Mouse (Mus musculus) erythroblast, embryonic 14.5 days (primary cell): ENCODE data around the gene Ccr7. TPM values are rescaled to one million over a fixed set of nuclear protein-coding genes. Genes with fewer than 3 reads are reported as not detected.

Experiments
- H3K27me3 ChIP-seq: 2 replicates; pipeline ENCODE4 v1.6.1; 2012; ENCODE audit warnings: inconsistent platforms; ENCODE audit not compliant: control insufficient read depth
- H3K36me3 ChIP-seq: 2 replicates; pipeline ENCODE4 v1.6.1; 2012; ENCODE audit warnings: mild to moderate bottlenecking, inconsistent platforms; ENCODE audit not compliant: control insufficient read depth
- H3K4me1 ChIP-seq: 2 replicates; pipeline ENCODE4 v1.6.1; 2012; ENCODE audit warnings: inconsistent platforms; ENCODE audit not compliant: control insufficient read depth
- H3K4me3 ChIP-seq: replicated peaks from 2 replicates; pipeline ENCODE3; 2012; ENCODE audit warnings: moderate library complexity, mild to moderate bottlenecking, inconsistent platforms
- H3K9me3 ChIP-seq: 2 replicates; pipeline ENCODE4 v1.6.1; 2012; ENCODE audit warnings: low read length, inconsistent platforms, mixed read lengths; ENCODE audit not compliant: control insufficient read depth
- GATA1 ChIP-seq: IDR thresholded peaks from 2 replicates; pipeline ENCODE4 v1.6.1; 2012; ENCODE audit warnings: low read length, inconsistent platforms, mixed read lengths
- TAL1 ChIP-seq: IDR thresholded peaks from 3 replicates; pipeline ENCODE4 v1.6.1; 2012; ENCODE audit warnings: low read length, inconsistent platforms, mixed read lengths
- polyA plus RNA-seq: library from polyadenylated mRNA; stranded (reverse); fragments of >175 nt; gene quantifications from 2 replicates; pipeline ENCODE4 v1.2.3, GENCODE M21; 2012

Ccr7 gene
- 0.06 TPM in 1 of 2 replicates, not detected in the other for polyA plus RNA-seq

DNA sequence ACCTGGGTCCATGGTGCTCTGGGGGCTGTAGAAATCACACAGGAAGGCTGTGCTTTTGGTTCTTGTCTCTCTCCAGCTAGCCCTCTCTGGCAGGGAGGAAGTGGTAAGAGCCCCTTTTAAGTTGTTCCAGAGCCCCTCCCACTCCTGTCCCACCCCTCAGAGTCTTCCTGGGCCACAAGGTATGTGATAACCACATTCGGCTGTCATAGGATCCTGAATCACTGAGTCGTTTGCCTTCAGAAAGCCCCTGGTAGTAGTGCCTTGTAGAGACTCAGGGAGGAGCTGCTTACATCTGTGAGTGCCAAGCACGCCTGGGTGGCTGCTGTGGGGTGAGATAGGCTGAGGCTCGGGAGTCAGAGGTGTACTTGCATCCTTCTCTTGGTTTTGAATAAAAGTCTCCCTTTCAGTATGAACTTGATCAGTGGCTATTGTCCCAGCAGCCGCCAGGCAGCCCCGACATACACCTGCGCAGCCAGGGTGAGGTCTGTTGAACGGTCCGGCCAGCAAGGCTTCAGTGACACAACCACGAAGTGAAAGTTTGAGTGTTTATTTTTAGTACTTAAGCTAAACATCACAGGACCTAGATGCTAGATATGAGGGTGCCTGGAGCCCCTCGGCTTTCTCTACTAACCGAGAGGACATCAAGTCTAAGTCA is at the start of gene Ccr7:
TSS of gene Ccr7 (minus strand) at position 91 of the 655 bp plus-strand sequence.
- Histone ChIP-seq H3K9me3 (no peaks in the 10 kb centered on the region), H3K36me3 (no peaks in the 10 kb centered on the region), H3K4me3 (no peak within 1 kb of the TSS), H3K4me1 (no peaks in the 10 kb centered on the region), H3K27me3 (peaks cover 2% of the 10 kb centered on the region; the same call in 1 of the 2 replicates)
- TF ChIP-seq TAL1 (no peak), GATA1 (no peak)

DNA sequence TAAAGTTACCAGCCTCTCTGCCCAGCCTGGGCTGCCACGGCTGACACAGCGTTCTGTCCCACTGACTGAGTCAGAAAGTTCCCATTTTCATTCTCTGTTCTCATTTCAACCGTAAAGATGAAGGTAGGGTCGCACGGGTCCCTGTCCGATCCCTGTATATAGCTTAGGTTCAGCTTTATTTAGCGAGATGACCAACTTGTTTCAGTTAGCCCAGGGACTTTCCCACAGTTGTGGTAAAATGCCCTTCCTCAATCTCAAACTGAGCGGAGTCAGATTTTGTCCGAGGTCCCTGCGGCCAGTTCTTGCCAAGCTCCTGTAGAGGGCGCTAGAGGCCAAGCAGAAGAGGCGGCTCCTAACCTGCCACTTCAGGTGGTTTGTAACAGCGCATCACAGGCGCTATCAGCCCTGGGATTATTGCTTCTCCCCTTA is 34.3 kb upstream of the Ccr7 start:
- TF ChIP-seq GATA1 (no peak), TAL1 (no peak)
- Histone ChIP-seq H3K4me1 (no peaks in the 10 kb centered on the region), H3K27me3 (0 out of 2 replicates have a peak, but pooled peaks cover 2% of the 10 kb centered on the region), H3K9me3 (peaks cover 4% of the 10 kb centered on the region; the same call in 1 of the 2 replicates), H3K4me3 (no peak overlapping the region), H3K36me3 (no peaks in the 10 kb centered on the region)

DNA sequence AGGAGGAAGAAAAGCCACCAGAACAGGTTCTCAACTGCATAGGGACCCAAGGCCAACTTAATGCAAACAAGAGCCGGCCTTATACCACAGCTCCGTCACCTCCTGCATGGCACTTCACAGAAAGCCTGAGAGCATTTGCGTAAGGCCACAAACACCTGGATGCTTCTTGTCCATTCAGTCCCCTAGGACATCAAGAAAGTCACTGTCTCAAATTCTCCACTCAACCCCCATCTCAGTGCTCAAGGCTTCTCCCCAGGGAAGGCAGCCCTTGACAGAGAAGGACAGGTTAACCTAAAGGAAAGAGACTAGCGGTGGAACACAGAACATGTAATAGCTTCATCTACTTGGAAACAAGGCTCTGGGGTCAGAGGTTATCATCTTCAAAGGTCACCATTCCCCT is 32.5 kb upstream of the Ccr7 start:
- 0 out of 2 replicates have a peak, but pooled peaks cover 2% of the 10 kb centered on the region for H3K27me3 ChIP-seq

DNA sequence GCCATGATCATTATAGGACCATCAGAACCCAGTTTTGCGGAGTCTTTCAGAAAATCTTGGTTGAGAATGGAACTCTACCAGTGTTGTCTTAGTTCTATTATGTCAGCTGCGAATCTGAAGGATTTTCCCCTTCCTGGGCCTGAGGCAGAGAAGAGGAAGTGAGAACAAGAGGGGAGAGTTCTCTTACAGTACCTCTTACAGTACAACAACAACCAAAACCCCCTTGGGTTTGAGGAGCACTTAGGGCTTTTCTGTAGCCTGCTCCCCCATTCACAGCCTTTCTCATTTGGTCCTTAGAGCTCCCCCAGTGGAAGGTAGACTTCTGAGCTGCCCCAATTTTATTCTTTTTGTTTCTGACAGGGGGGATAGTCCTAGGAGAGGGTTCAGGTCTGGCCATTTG is 32.0 kb upstream of the Ccr7 start:
- H3K9me3 ChIP-seq, result no peaks in the 10 kb centered on the region
- TF ChIP-seq TAL1, result no peak
- no peaks in the 10 kb centered on the region for H3K36me3 ChIP-seq
- no peak overlapping the region for H3K4me3 ChIP-seq
- H3K4me1 ChIP-seq, result no peaks in the 10 kb centered on the region
- 0 out of 2 replicates have a peak, but pooled peaks cover 2% of the 10 kb centered on the region for H3K27me3 ChIP-seq

More for the DNA sequence above, 32.5 kb upstream of the Ccr7 start:
- Histone ChIP-seq H3K4me1 (no peaks in the 10 kb centered on the region), H3K36me3 (no peaks in the 10 kb centered on the region), H3K9me3 (peaks cover 1% of the 10 kb centered on the region; the same call in 1 of the 2 replicates), H3K4me3 (no peak overlapping the region)
- TF ChIP-seq GATA1 (no peak), TAL1 (no peak)

DNA sequence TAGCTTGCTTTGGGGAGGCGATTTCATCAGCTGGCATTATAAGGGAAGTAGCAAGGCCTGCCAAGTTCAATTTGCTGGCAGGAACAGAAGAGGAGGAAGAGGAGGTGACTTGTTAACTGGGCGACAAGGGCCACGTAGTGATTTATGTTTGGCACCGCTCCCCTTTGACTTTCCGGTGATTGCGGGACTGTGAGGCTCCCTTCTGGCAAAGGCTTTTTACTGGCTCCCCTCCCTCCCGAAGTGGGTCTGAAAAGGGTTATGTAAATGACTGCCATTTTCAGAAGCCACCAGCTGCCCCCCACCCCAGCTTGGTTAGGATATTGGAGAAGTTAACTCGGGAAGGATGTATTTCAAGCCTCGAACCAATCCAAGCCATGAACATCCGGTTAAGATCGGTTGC is 27.7 kb upstream of the Ccr7 start:
- Histone ChIP-seq H3K27me3 (no peaks in the 10 kb centered on the region), H3K4me3 (no peak overlapping the region)

DNA sequence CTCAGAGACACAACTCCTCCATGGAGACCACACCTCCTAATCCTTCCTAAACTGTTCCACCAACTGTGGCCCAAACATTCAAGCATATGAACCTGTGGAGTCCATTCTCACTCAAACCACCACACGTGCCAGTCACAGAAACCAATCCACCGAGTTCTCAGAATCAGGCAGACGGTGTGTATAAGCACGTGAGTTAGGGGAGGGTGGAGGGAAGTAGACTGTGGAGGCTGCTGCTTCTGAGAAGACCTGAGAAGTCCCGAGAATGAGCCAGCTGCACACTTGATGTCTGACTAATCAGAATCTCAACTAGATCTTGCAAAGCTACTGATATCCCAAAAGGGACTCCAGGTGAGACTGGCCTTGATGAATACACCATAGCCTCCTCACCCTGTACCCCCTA is 25.2 kb upstream of the Ccr7 start:
- Histone ChIP-seq H3K9me3 (0 out of 2 replicates have a peak, but pooled peaks cover 3% of the 10 kb centered on the region), H3K4me3 (no peak overlapping the region), H3K4me1 (no peaks in the 10 kb centered on the region), H3K36me3 (no peaks in the 10 kb centered on the region), H3K27me3 (no peaks in the 10 kb centered on the region)
- no peak for TF ChIP-seq GATA1
- TF ChIP-seq TAL1, result no peak

More for the DNA sequence above, 27.7 kb upstream of the Ccr7 start:
- Histone ChIP-seq H3K9me3 (0 out of 2 replicates have a peak, but pooled peaks cover 3% of the 10 kb centered on the region), H3K4me1 (no peaks in the 10 kb centered on the region), H3K36me3 (no peaks in the 10 kb centered on the region)
- no peak for TF ChIP-seq TAL1
- no peak for TF ChIP-seq GATA1

DNA sequence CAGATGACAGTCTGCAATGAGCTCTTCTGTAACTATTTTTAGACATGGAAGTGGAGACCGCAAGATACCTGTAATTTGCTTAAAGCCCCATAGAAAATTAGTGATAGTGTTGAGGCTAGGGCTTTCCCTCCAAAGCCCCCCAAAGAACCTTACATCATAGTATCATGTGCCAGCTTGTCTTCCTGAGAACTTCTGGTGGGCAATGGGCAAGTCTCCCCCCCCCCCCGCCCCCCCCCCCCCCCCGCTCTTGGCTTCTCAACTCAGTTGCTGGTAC is 23.0 kb upstream of the Ccr7 start:
- Histone ChIP-seq H3K4me3 (no peak overlapping the region), H3K9me3 (peaks cover 6% of the 10 kb centered on the region; the same call in 1 of the 2 replicates), H3K27me3 (no peaks in the 10 kb centered on the region), H3K4me1 (no peaks in the 10 kb centered on the region), H3K36me3 (no peaks in the 10 kb centered on the region)
- no peak for TF ChIP-seq TAL1
- no peak for TF ChIP-seq GATA1

DNA sequence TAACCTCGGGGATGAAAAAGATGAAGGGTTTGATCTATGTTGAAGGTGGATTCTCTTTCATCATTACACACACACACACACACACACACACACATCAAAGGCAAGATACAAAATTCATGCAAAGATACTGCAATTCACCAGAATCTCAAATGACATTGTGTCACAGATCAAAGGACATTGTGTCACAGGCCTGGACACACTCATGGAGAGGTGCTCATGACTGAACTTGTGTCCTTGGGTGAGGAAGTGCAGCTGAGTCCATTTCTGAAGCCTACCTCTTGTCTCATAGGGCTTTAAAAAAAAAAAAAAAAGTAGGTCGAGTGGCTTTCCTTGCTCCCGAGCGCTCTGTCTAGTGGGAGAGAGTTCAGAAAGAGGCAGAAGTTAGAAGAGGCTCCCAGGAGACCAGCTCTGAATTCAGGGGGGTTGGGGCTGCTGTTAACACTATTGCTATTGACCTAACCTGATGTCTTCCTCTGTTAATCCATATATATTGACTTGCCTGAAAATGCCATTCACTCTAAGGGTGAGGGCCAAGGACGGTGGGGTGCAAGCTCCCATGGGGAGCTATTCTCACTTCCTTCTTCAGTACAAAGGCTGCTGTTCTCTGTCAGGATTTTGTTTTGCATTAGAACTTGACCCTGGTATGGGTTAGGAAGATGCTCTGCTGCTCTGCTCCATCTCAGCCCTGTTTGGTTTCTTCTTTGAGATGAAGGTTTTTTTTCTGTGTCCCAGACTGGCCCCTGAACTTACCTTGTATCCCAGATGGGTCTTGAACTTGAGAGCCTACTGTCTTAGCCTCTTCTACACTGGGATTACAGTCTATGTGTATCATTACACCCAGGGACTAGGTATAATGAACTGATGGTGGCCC is 22.4 kb upstream of the Ccr7 start:
- no peak overlapping the region for H3K4me3 ChIP-seq
- H3K9me3 ChIP-seq, result peaks cover 6% of the 10 kb centered on the region; the same call in 1 of the 2 replicates
- no peak for TF ChIP-seq TAL1
- TF ChIP-seq GATA1, result no peak
- H3K4me1 ChIP-seq, result no peaks in the 10 kb centered on the region
- no peaks in the 10 kb centered on the region for H3K27me3 ChIP-seq
- H3K36me3 ChIP-seq, result no peaks in the 10 kb centered on the region

DNA sequence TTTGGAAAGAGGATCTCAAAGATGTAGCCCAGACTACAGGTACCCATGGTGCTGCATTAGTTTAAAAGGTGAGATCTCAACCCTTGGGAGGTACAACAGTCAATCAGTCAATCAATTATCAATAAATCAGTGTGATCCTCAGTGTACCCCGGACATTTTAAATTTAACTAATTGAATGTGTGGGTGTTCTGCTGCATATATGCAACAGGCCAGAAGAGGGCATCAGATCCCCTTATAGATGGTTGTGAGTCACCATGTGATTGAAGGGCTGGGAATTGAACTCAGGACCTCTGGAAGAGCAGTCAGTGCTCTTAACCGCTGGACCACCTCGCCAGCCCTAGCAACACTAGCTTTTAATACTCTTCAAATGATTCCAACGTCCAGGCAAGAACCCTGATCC is 17.1 kb upstream of the Ccr7 start:
- TF ChIP-seq GATA1, result no peak
- TF ChIP-seq TAL1, result no peak
- Histone ChIP-seq H3K4me1 (no peaks in the 10 kb centered on the region), H3K9me3 (peaks cover 3% of the 10 kb centered on the region; the same call in 1 of the 2 replicates), H3K4me3 (no peak overlapping the region), H3K36me3 (no peaks in the 10 kb centered on the region), H3K27me3 (no peaks in the 10 kb centered on the region)
